Mouse (Mus musculus) erythroblast, embryonic 14.5 days (primary cell): ENCODE results near the gene Litaf.

Source experiments
- GATA1 ChIP-seq: IDR thresholded peaks from 2 replicates; pipeline ENCODE4 v1.6.1; 2012; ENCODE audit warnings: low read length, inconsistent platforms, mixed read lengths
- TAL1 ChIP-seq: IDR thresholded peaks from 3 replicates; pipeline ENCODE4 v1.6.1; 2012; ENCODE audit warnings: low read length, inconsistent platforms, mixed read lengths

DNA sequence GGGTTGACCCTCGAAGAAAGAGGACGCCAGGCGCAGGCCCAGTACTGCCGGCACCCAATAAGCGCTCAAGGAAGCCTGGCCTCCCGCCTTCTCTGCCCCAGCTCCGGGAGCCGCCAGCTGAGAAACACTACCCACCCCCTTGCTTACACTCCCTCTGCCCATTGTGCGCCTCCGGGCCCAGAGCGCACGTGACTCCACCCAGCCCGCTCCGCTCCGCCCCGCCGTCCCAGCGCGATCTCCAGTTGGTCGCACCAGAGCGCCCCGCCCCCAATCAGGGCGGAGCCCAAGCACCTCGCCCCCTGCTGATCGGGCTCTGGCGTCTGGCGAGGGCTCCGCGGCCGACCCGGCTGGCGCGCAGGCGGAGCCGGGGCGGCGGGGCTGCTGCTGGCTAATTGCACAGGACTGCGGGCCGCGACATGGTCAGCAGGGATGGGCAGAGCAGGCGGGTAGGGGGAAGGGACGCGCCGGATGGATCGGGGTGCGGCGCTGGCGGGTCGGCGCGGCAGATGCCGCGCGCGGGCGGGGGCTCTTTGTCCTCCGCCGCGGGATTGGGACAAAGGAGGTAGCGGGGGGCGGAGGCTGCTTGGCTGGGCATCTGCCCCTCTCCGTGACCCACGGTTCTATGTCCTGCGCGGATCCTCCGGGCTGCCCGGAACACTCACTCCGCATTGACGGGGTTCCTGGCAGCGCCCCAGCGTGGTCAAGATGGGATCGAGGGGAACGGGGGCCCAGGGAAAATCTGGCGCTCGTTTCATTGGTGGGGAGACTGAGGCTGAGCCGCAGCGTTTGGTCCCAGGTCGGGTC is at the start of gene Litaf:
- no peak for TF ChIP-seq TAL1
- no peak for TF ChIP-seq GATA1
